Mouse (Mus musculus): ENCODE results near the gene Zfp280b. TPM values are rescaled to one million over a fixed set of nuclear protein-coding genes. Genes with fewer than 3 reads are reported as not detected.

Gene Zfp280b
- polyA plus RNA-seq, 1 experiment from 2014 or later: 23.2 TPM

GRCm38 (mm10) chr10:76002615-76003014 lies 29.8 kb upstream of the Zfp280b start:
- Histone ChIP-seq H3K9ac (replicated peaks; ENCODE audit: low read depth, low read length) (no peak overlapping the region), H3K27ac (ENCODE audit: low read length) (no peak overlapping the region), H3K9me3 (ENCODE audit: control insufficient read depth, low read depth, low read length) (no peaks in the 10 kb centered on the region), H3K4me1 (ENCODE audit: control insufficient read depth, insufficient read depth, low read length) (0 out of 2 replicates have a peak, but pooled peaks cover 4% of the 10 kb centered on the region), H3K36me3 (ENCODE audit: control insufficient read depth, insufficient read depth, low read length) (no peaks in the 10 kb centered on the region), H3K4me2 (replicated peaks; ENCODE audit: low read depth, low read length) (no peak overlapping the region), H3K27me3 (ENCODE audit: control insufficient read depth, insufficient read depth, low read length) (no peaks in the 10 kb centered on the region), H3K4me3 (ENCODE audit: low read depth, low read length) (no peak overlapping the region)
- WGBS: 42% methylated on average over 2 of the region's 2 CpGs
- no peak for ATAC-seq (ENCODE audit: insufficient number of reproducible peaks, insufficient read depth, low FRiP score, low read depth)

- 92% methylated on average over 2 of the region's 2 CpGs for WGBS
Observed at GRCm38 (mm10) chr10:76003221-76003620, 29.2 kb upstream of the Zfp280b start.

GRCm38 (mm10) chr10:76006385-76006784 lies 26.1 kb upstream of the Zfp280b start:
- no peak for ATAC-seq (ENCODE audit: insufficient number of reproducible peaks, insufficient read depth, low FRiP score, low read depth)
- H3K4me1 ChIP-seq (ENCODE audit: control insufficient read depth, insufficient read depth, low read length): 0 out of 2 replicates have a peak, but pooled peaks cover 3% of the 10 kb centered on the region
- H3K36me3 ChIP-seq (ENCODE audit: control insufficient read depth, insufficient read depth, low read length): no peaks in the 10 kb centered on the region
- H3K9me3 ChIP-seq (ENCODE audit: control insufficient read depth, low read depth, low read length): no peaks in the 10 kb centered on the region
- WGBS: 94% methylated on average over 6 of the region's 6 CpGs
- no peak overlapping the region for H3K4me3 ChIP-seq (ENCODE audit: low read depth, low read length)
- no peak overlapping the region for H3K9ac ChIP-seq (replicated peaks; ENCODE audit: low read depth, low read length)
- no peak overlapping the region for H3K27ac ChIP-seq (ENCODE audit: low read length)
- no peaks in the 10 kb centered on the region for H3K27me3 ChIP-seq (ENCODE audit: control insufficient read depth, insufficient read depth, low read length)
- H3K4me2 ChIP-seq (replicated peaks; ENCODE audit: low read depth, low read length): no peak overlapping the region

More at GRCm38 (mm10) chr10:76003221-76003620, 29.2 kb upstream of the Zfp280b start:
- Histone ChIP-seq H3K27ac (ENCODE audit: low read length) (no peak overlapping the region), H3K36me3 (ENCODE audit: control insufficient read depth, insufficient read depth, low read length) (no peaks in the 10 kb centered on the region), H3K4me2 (replicated peaks; ENCODE audit: low read depth, low read length) (no peak overlapping the region), H3K4me3 (ENCODE audit: low read depth, low read length) (no peak overlapping the region), H3K9ac (replicated peaks; ENCODE audit: low read depth, low read length) (no peak overlapping the region), H3K9me3 (ENCODE audit: control insufficient read depth, low read depth, low read length) (no peaks in the 10 kb centered on the region), H3K27me3 (ENCODE audit: control insufficient read depth, insufficient read depth, low read length) (no peaks in the 10 kb centered on the region), H3K4me1 (ENCODE audit: control insufficient read depth, insufficient read depth, low read length) (0 out of 2 replicates have a peak, but pooled peaks cover 4% of the 10 kb centered on the region)
- ATAC-seq (ENCODE audit: insufficient number of reproducible peaks, insufficient read depth, low FRiP score, low read depth): no peak

GRCm38 (mm10) chr10:76009812-76010211 lies 22.6 kb upstream of the Zfp280b start:
- H3K36me3 ChIP-seq (ENCODE audit: control insufficient read depth, insufficient read depth, low read length): no peaks in the 10 kb centered on the region
- H3K4me2 ChIP-seq (replicated peaks; ENCODE audit: low read depth, low read length): no peak overlapping the region

GRCm38 (mm10) chr10:76012922-76013321 lies 19.5 kb upstream of the Zfp280b start:
- Histone ChIP-seq H3K9ac (replicated peaks; ENCODE audit: low read depth, low read length) (no peak overlapping the region), H3K27me3 (ENCODE audit: control insufficient read depth, insufficient read depth, low read length) (no peaks in the 10 kb centered on the region), H3K27ac (ENCODE audit: low read length) (no peak overlapping the region), H3K36me3 (ENCODE audit: control insufficient read depth, insufficient read depth, low read length) (no peaks in the 10 kb centered on the region), H3K4me1 (ENCODE audit: control insufficient read depth, insufficient read depth, low read length) (no peaks in the 10 kb centered on the region), H3K4me3 (ENCODE audit: low read depth, low read length) (no peak overlapping the region), H3K4me2 (replicated peaks; ENCODE audit: low read depth, low read length) (no peak overlapping the region), H3K9me3 (ENCODE audit: control insufficient read depth, low read depth, low read length) (no peaks in the 10 kb centered on the region)
- ATAC-seq (ENCODE audit: insufficient number of reproducible peaks, insufficient read depth, low FRiP score, low read depth): no peak
- 83% methylated on average over 6 of the region's 6 CpGs for WGBS

More at GRCm38 (mm10) chr10:76009812-76010211, 22.6 kb upstream of the Zfp280b start:
- Histone ChIP-seq H3K4me1 (ENCODE audit: control insufficient read depth, insufficient read depth, low read length) (no peaks in the 10 kb centered on the region), H3K4me3 (ENCODE audit: low read depth, low read length) (no peak overlapping the region), H3K27ac (ENCODE audit: low read length) (no peak overlapping the region), H3K27me3 (ENCODE audit: control insufficient read depth, insufficient read depth, low read length) (no peaks in the 10 kb centered on the region), H3K9ac (replicated peaks; ENCODE audit: low read depth, low read length) (no peak overlapping the region), H3K9me3 (ENCODE audit: control insufficient read depth, low read depth, low read length) (no peaks in the 10 kb centered on the region)
- 78% methylated on average over 3 of the region's 3 CpGs for WGBS
- no peak for ATAC-seq (ENCODE audit: insufficient number of reproducible peaks, insufficient read depth, low FRiP score, low read depth)

- no peaks in the 10 kb centered on the region for H3K36me3 ChIP-seq (ENCODE audit: control insufficient read depth, insufficient read depth, low read length)
- WGBS: 93% methylated on average over 3 of the region's 3 CpGs
- no peak overlapping the region for H3K27ac ChIP-seq (ENCODE audit: low read length)
- no peaks in the 10 kb centered on the region for H3K9me3 ChIP-seq (ENCODE audit: control insufficient read depth, low read depth, low read length)
- H3K9ac ChIP-seq (replicated peaks; ENCODE audit: low read depth, low read length): no peak overlapping the region
- ATAC-seq (ENCODE audit: insufficient number of reproducible peaks, insufficient read depth, low FRiP score, low read depth): no peak
- H3K4me3 ChIP-seq (ENCODE audit: low read depth, low read length): no peak overlapping the region
- H3K4me1 ChIP-seq (ENCODE audit: control insufficient read depth, insufficient read depth, low read length): no peaks in the 10 kb centered on the region
- H3K27me3 ChIP-seq (ENCODE audit: control insufficient read depth, insufficient read depth, low read length): no peaks in the 10 kb centered on the region
- H3K4me2 ChIP-seq (replicated peaks; ENCODE audit: low read depth, low read length): no peak overlapping the region
Observed at GRCm38 (mm10) chr10:76016886-76017285, 15.6 kb upstream of the Zfp280b start.

GRCm38 (mm10) chr10:76021728-76022127 lies 10.7 kb upstream of the Zfp280b start:
- ATAC-seq (ENCODE audit: insufficient number of reproducible peaks, insufficient read depth, low FRiP score, low read depth): no peak
- Histone ChIP-seq H3K9ac (replicated peaks; ENCODE audit: low read depth, low read length) (no peak overlapping the region), H3K4me3 (ENCODE audit: low read depth, low read length) (no peak overlapping the region), H3K4me1 (ENCODE audit: control insufficient read depth, insufficient read depth, low read length) (no peaks in the 10 kb centered on the region), H3K27ac (ENCODE audit: low read length) (no peak overlapping the region), H3K4me2 (replicated peaks; ENCODE audit: low read depth, low read length) (no peak overlapping the region), H3K9me3 (ENCODE audit: control insufficient read depth, low read depth, low read length) (no peaks in the 10 kb centered on the region), H3K27me3 (ENCODE audit: control insufficient read depth, insufficient read depth, low read length) (no peaks in the 10 kb centered on the region), H3K36me3 (ENCODE audit: control insufficient read depth, insufficient read depth, low read length) (no peaks in the 10 kb centered on the region)
- 37% methylated on average over 3 of the region's 3 CpGs for WGBS

- Histone ChIP-seq H3K27ac (ENCODE audit: low read length) (no peak overlapping the region), H3K9ac (replicated peaks; ENCODE audit: low read depth, low read length) (no peak overlapping the region), H3K9me3 (ENCODE audit: control insufficient read depth, low read depth, low read length) (no peaks in the 10 kb centered on the region), H3K4me1 (ENCODE audit: control insufficient read depth, insufficient read depth, low read length) (no peaks in the 10 kb centered on the region), H3K27me3 (ENCODE audit: control insufficient read depth, insufficient read depth, low read length) (no peaks in the 10 kb centered on the region), H3K36me3 (ENCODE audit: control insufficient read depth, insufficient read depth, low read length) (no peaks in the 10 kb centered on the region), H3K4me3 (ENCODE audit: low read depth, low read length) (no peak overlapping the region), H3K4me2 (replicated peaks; ENCODE audit: low read depth, low read length) (no peak overlapping the region)
- 93% methylated on average over 6 of the region's 6 CpGs for WGBS
- no peak for ATAC-seq (ENCODE audit: insufficient number of reproducible peaks, insufficient read depth, low FRiP score, low read depth)
Observed at GRCm38 (mm10) chr10:76023921-76024320, 8.5 kb upstream of the Zfp280b start.

- no peak for ATAC-seq (ENCODE audit: insufficient number of reproducible peaks, insufficient read depth, low FRiP score, low read depth)
- H3K9ac ChIP-seq (replicated peaks; ENCODE audit: low read depth, low read length): no peak overlapping the region
- H3K27ac ChIP-seq (ENCODE audit: low read length): no peak overlapping the region
- no peak overlapping the region for H3K4me3 ChIP-seq (ENCODE audit: low read depth, low read length)
- no peaks in the 10 kb centered on the region for H3K4me1 ChIP-seq (ENCODE audit: control insufficient read depth, insufficient read depth, low read length)
- H3K36me3 ChIP-seq (ENCODE audit: control insufficient read depth, insufficient read depth, low read length): no peaks in the 10 kb centered on the region
- no peaks in the 10 kb centered on the region for H3K27me3 ChIP-seq (ENCODE audit: control insufficient read depth, insufficient read depth, low read length)
- no peaks in the 10 kb centered on the region for H3K9me3 ChIP-seq (ENCODE audit: control insufficient read depth, low read depth, low read length)
- no peak overlapping the region for H3K4me2 ChIP-seq (replicated peaks; ENCODE audit: low read depth, low read length)
- 95% methylated on average over 9 of the region's 10 CpGs for WGBS
Observed at GRCm38 (mm10) chr10:76025470-76026190, 6.8 kb upstream of the Zfp280b start.
